In genomic region chr12:17036532-17036931, GRCm38 (mm10) we compare ENCODE assay signal across 29 mouse cellular contexts. TPM values are rescaled to one million over a fixed set of nuclear protein-coding genes. Genes with fewer than 3 reads are reported as not detected.
DNase-seq lines count a peak whose midpoint lies in the region; ATAC-seq and TF ChIP-seq lines count a peak whose summit lies in the region.
"Had no signal": no experiment of that assay in that cellular context is flagged by ENCODE, and none has a peak within 500 bp of the region (broad histone marks: within the 10 kb centered on the region; RNA-seq: fewer than 3 reads in every experiment).

No protein-coding gene starts in this region.

- no peaks in the 10 kb centered on the region for H3K27me3 ChIP-seq in forebrain, postnatal 0 days (ENCODE audit: insufficient read depth, low read length)
- H3K27me3 ChIP-seq in forebrain, embryonic 11.5 days (ENCODE audit: control insufficient read depth, insufficient read depth, low read length) = no peaks in the 10 kb centered on the region
- H3K27me3 ChIP-seq in midbrain, embryonic 11.5 days (ENCODE audit: control insufficient read depth, insufficient read depth, low read length) = no peaks in the 10 kb centered on the region
- no peaks in the 10 kb centered on the region for H3K27me3 ChIP-seq in midbrain, postnatal 0 days (ENCODE audit: insufficient read depth, low read length)
- peaks cover 8% of the 10 kb centered on the region for H3K27me3 ChIP-seq in neural tube, embryonic 15.5 days (replicated peaks)
- H3K27me3 ChIP-seq: embryonic facial prominence, embryonic 15.5 days; forebrain, embryonic 15.5 days; heart, embryonic 12.5 days had no signal

- H3K4me3 ChIP-seq in forebrain, postnatal 0 days (ENCODE audit: low read depth, low read length) = no peak overlapping the region
- no peak overlapping the region for H3K4me3 ChIP-seq in forebrain, embryonic 11.5 days (ENCODE audit: low read depth, low read length)
- no peak overlapping the region for H3K4me3 ChIP-seq in left cerebral cortex, adult 2 months
- H3K4me3 ChIP-seq in midbrain, embryonic 11.5 days (ENCODE audit: low read depth, low read length) = no peak overlapping the region
- H3K4me3 ChIP-seq in midbrain, postnatal 0 days (ENCODE audit: low read depth, low read length) = no peak overlapping the region
- no peak overlapping the region for H3K4me3 ChIP-seq in neural tube, embryonic 15.5 days (replicated peaks)
- H3K4me3 ChIP-seq: embryonic facial prominence, embryonic 10.5 days; embryonic facial prominence, embryonic 15.5 days; forebrain, embryonic 15.5 days; gastrocnemius, adult 2 months; heart, adult 2 months; heart, embryonic 12.5 days; kidney, embryonic 15.5 days; layer of hippocampus, adult 2 months; midbrain, embryonic 12.5 days had no signal

- no peak for TF ChIP-seq CTCF in forebrain, postnatal 0 days (IDR thresholded peaks at IDR 0.05; ENCODE audit: low read depth)
- no peak for TF ChIP-seq CTCF in left cerebral cortex, adult 2 months (IDR thresholded peaks at IDR 0.05)
- no peak for TF ChIP-seq CTCF in midbrain, postnatal 0 days (IDR thresholded peaks at IDR 0.05)

- no peak overlapping the region; the same call in 1 of the 2 replicates for H3K27ac ChIP-seq in forebrain, postnatal 0 days (ENCODE audit: low read depth, low read length)
- H3K27ac ChIP-seq in forebrain, embryonic 11.5 days (ENCODE audit: low read depth, low read length) = no peak overlapping the region
- H3K27ac ChIP-seq in left cerebral cortex, adult 2 months = peak overlapping the region; percentile 50; the same call in 1 of the 2 replicates
- no peak overlapping the region for H3K27ac ChIP-seq in midbrain, embryonic 11.5 days (ENCODE audit: low read depth, low read length)
- H3K27ac ChIP-seq in midbrain, postnatal 0 days (ENCODE audit: low read depth, low read length) = no peak overlapping the region
- H3K27ac ChIP-seq in neural tube, embryonic 15.5 days (replicated peaks) = no peak overlapping the region
- H3K27ac ChIP-seq: embryonic facial prominence, embryonic 10.5 days; embryonic facial prominence, embryonic 15.5 days; forebrain, embryonic 15.5 days; gastrocnemius, adult 2 months; heart, adult 2 months; kidney, embryonic 15.5 days; layer of hippocampus, adult 2 months; midbrain, embryonic 12.5 days had no signal

- H3K4me2 ChIP-seq in forebrain, postnatal 0 days (ENCODE audit: low read depth) = 0 out of 2 replicates have a peak overlapping the region, but pooled peaks have one; percentile 3
- H3K4me2 ChIP-seq in forebrain, embryonic 11.5 days (ENCODE audit: low read depth, low read length, severe bottlenecking) = no peak overlapping the region
- no peak overlapping the region for H3K4me2 ChIP-seq in midbrain, embryonic 11.5 days
- no peak overlapping the region for H3K4me2 ChIP-seq in midbrain, postnatal 0 days (ENCODE audit: low read depth, low read length, poor library complexity, severe bottlenecking)
- peak overlapping the region; percentile 15; the same call in 1 of the 2 replicates for H3K4me2 ChIP-seq in neural tube, embryonic 15.5 days
- H3K4me2 ChIP-seq: embryonic facial prominence, embryonic 15.5 days; forebrain, embryonic 15.5 days; heart, embryonic 12.5 days; kidney, embryonic 15.5 days; liver, embryonic 11.5 days; midbrain, embryonic 12.5 days had no signal

- 53% methylated on average over 9 of the region's 9 CpGs for WGBS in forebrain, postnatal 0 days
- WGBS in forebrain, embryonic 11.5 days = 70% methylated on average over 9 of the region's 9 CpGs
- WGBS in midbrain, embryonic 11.5 days = 68% methylated on average over 9 of the region's 9 CpGs
- 51% methylated on average over 9 of the region's 9 CpGs for WGBS in midbrain, postnatal 0 days
- WGBS in neural tube, embryonic 15.5 days = 41% methylated on average over 9 of the region's 9 CpGs

- H3K4me1 ChIP-seq in forebrain, postnatal 0 days (ENCODE audit: insufficient read depth) = 0 out of 2 replicates have a peak, but pooled peaks cover 4% of the 10 kb centered on the region
- no peaks in the 10 kb centered on the region for H3K4me1 ChIP-seq in forebrain, embryonic 11.5 days (replicated peaks; ENCODE audit: control insufficient read depth, insufficient read depth, low read length)
- H3K4me1 ChIP-seq in midbrain, embryonic 11.5 days (ENCODE audit: control insufficient read depth, insufficient read depth, low read length) = no peaks in the 10 kb centered on the region
- peaks cover 4% of the 10 kb centered on the region for H3K4me1 ChIP-seq in midbrain, postnatal 0 days (ENCODE audit: insufficient read depth, low read length)
- H3K4me1 ChIP-seq in neural tube, embryonic 15.5 days = peaks cover 20% of the 10 kb centered on the region
- H3K4me1 ChIP-seq: embryonic facial prominence, embryonic 10.5 days; heart, embryonic 12.5 days; kidney, embryonic 15.5 days had no signal

- H3K9me3 ChIP-seq in forebrain, postnatal 0 days (ENCODE audit: low read length) = no peaks in the 10 kb centered on the region
- no peaks in the 10 kb centered on the region for H3K9me3 ChIP-seq in forebrain, embryonic 11.5 days (ENCODE audit: control insufficient read depth, low read length)
- H3K9me3 ChIP-seq in midbrain, embryonic 11.5 days (ENCODE audit: control insufficient read depth, low read length) = no peaks in the 10 kb centered on the region
- no peaks in the 10 kb centered on the region for H3K9me3 ChIP-seq in midbrain, postnatal 0 days (ENCODE audit: low read length)
- no peaks in the 10 kb centered on the region for H3K9me3 ChIP-seq in neural tube, embryonic 15.5 days (replicated peaks)
- H3K9me3 ChIP-seq: embryonic facial prominence, embryonic 10.5 days; embryonic facial prominence, embryonic 15.5 days; forebrain, embryonic 15.5 days; G1E; heart, embryonic 12.5 days; kidney, embryonic 15.5 days; midbrain, embryonic 12.5 days had no signal

- no peaks in the 10 kb centered on the region for H3K36me3 ChIP-seq in forebrain, postnatal 0 days (ENCODE audit: insufficient read depth)
- H3K36me3 ChIP-seq in forebrain, embryonic 11.5 days (ENCODE audit: control insufficient read depth, insufficient read depth, low read length) = no peaks in the 10 kb centered on the region
- no peaks in the 10 kb centered on the region for H3K36me3 ChIP-seq in midbrain, embryonic 11.5 days (ENCODE audit: control insufficient read depth, insufficient read depth, low read length)
- H3K36me3 ChIP-seq in midbrain, postnatal 0 days (ENCODE audit: insufficient read depth, low read length) = no peaks in the 10 kb centered on the region
- H3K36me3 ChIP-seq in neural tube, embryonic 15.5 days = no peaks in the 10 kb centered on the region
- H3K36me3 ChIP-seq: embryonic facial prominence, embryonic 10.5 days; embryonic facial prominence, embryonic 15.5 days; forebrain, embryonic 15.5 days; G1E; heart, embryonic 12.5 days; kidney, embryonic 15.5 days; midbrain, embryonic 12.5 days had no signal

- H3K9ac ChIP-seq in forebrain, postnatal 0 days = no peak overlapping the region
- H3K9ac ChIP-seq in forebrain, embryonic 11.5 days (ENCODE audit: low read length) = no peak overlapping the region
- H3K9ac ChIP-seq in midbrain, embryonic 11.5 days (ENCODE audit: low read length) = no peak overlapping the region
- no peak overlapping the region for H3K9ac ChIP-seq in midbrain, postnatal 0 days (replicated peaks; ENCODE audit: low read length, poor library complexity, severe bottlenecking)
- no peak overlapping the region for H3K9ac ChIP-seq in neural tube, embryonic 15.5 days (replicated peaks)
- H3K9ac ChIP-seq: embryonic facial prominence, embryonic 15.5 days; forebrain, embryonic 15.5 days; heart, embryonic 12.5 days; kidney, embryonic 15.5 days; midbrain, embryonic 12.5 days had no signal

- DNase-seq in forebrain, postnatal 0 days = no peak
- DNase-seq in forebrain, embryonic 11.5 days (ENCODE audit: low spot score) = no peak
- no peak for DNase-seq in left cerebral cortex, adult 2 months (ENCODE audit: extremely low spot score in 1 of 2, low spot score in 2 of 2)
- no peak for DNase-seq in left cerebral cortex, postnatal 4 days
- peak; percentile 75 for DNase-seq in midbrain, embryonic 11.5 days (ENCODE audit: low spot score, missing footprints)
- no peak for DNase-seq in midbrain, postnatal 0 days (ENCODE audit: low spot score)
- DNase-seq: adrenal gland, adult 8-10 months; cerebellum, adult 8-10 months; cerebellum, postnatal 25 days; gastrocnemius, adult 2 months; heart, adult 2 months; heart, postnatal 4 days; kidney, adult 18-20 months; kidney, postnatal 25 days; lung, postnatal 10 days; thymus, adult 2 months; thymus, postnatal 36 days had no signal

- ATAC-seq in forebrain, postnatal 0 days = no peak
- ATAC-seq in forebrain, embryonic 11.5 days (replicated peaks; ENCODE audit: low FRiP score) = no peak
- no peak for ATAC-seq in midbrain, embryonic 11.5 days (ENCODE audit: low FRiP score)
- ATAC-seq in midbrain, postnatal 0 days (ENCODE audit: low FRiP score) = no peak
- ATAC-seq in neural tube, embryonic 15.5 days (ENCODE audit: low FRiP score) = no peak; the same call in 1 of the 2 replicates
- ATAC-seq: forebrain, embryonic 15.5 days had no signal

- intact Hi-C loops in left cerebral cortex, adult 2 months (cut with DNase I) = loop anchor here (5.0 kb wide), 1 partner anchor 51 kb away; no protein-coding TSS in a partner anchor
- intact Hi-C loops in left cerebral cortex, postnatal 4 days (cut with DNase I) = no loop called here

RNA-seq across cellular contexts. Expression of gene 2410004P03Rik, which starts 25.0 kb away (rescaled TPM):
- total RNA-seq in forebrain, postnatal 0 days (2014; rRNA removed) = 8.5 and 9.2 TPM in 2 replicates
- 8.5 and 9.4 TPM in 2 replicates for polyA plus RNA-seq in forebrain, postnatal 0 days (2015; fragmentation: Nextera tagmentation; extraction: Ambion mirVana)
- 0.32 and 0.47 TPM in 2 replicates for polyA plus RNA-seq in forebrain, embryonic 11.5 days (2014; fragmentation: Nextera tagmentation; extraction: Ambion mirVana)
- 1 to 10 TPM in 1 of 2 experiments, under 1 TPM in 1; 0.57 to 1.1 TPM for total RNA-seq in left cerebral cortex, adult 2 months (2021)
- 1 to 10 TPM; 1.2 to 2.4 TPM for total RNA-seq in left cerebral cortex, postnatal 4 days (2021)
- 0.57 and 1.0 TPM in 2 replicates for polyA plus RNA-seq in midbrain, embryonic 11.5 days (2014; fragmentation: Nextera tagmentation; extraction: Ambion mirVana)
- total RNA-seq in midbrain, postnatal 0 days (2014; rRNA removed) = 7.3 and 10.1 TPM in 2 replicates
- polyA plus RNA-seq in midbrain, postnatal 0 days (2015; fragmentation: Nextera tagmentation; extraction: Ambion mirVana) = 7.1 and 10.6 TPM in 2 replicates
- polyA plus RNA-seq in neural tube, embryonic 15.5 days (2015; fragmentation: Nextera tagmentation; extraction: Ambion mirVana) = 5.0 and 5.5 TPM in 2 replicates
- total RNA-seq: adrenal gland, adult 8-10 months; adrenal gland, postnatal 4 days; gastrocnemius, adult 2 months had no signal
- polyA plus RNA-seq: G1E; liver, embryonic 16.5 days had no signal

RNA-seq across cellular contexts. Expression of gene Pqlc3, which starts 36.3 kb away (rescaled TPM):
- total RNA-seq in forebrain, postnatal 0 days (2014; rRNA removed) = 0.46 and 0.86 TPM in 2 replicates
- polyA plus RNA-seq in forebrain, postnatal 0 days (2015; fragmentation: Nextera tagmentation; extraction: Ambion mirVana) = 1.5 and 2.0 TPM in 2 replicates
- 3.5 and 4.8 TPM in 2 replicates for polyA plus RNA-seq in forebrain, embryonic 11.5 days (2014; fragmentation: Nextera tagmentation; extraction: Ambion mirVana)
- total RNA-seq in left cerebral cortex, adult 2 months (2021) = 1 to 10 TPM; 1.2 to 1.3 TPM
- 1 to 10 TPM in 1 of 2 experiments, under 1 TPM in 1; 0.68 to 1.1 TPM for total RNA-seq in left cerebral cortex, postnatal 4 days (2021)
- 3.0 and 3.1 TPM in 2 replicates for polyA plus RNA-seq in midbrain, embryonic 11.5 days (2014; fragmentation: Nextera tagmentation; extraction: Ambion mirVana)
- 0.93 and 1.3 TPM in 2 replicates for total RNA-seq in midbrain, postnatal 0 days (2014; rRNA removed)
- 1.6 and 2.0 TPM in 2 replicates for polyA plus RNA-seq in midbrain, postnatal 0 days (2015; fragmentation: Nextera tagmentation; extraction: Ambion mirVana)
- polyA plus RNA-seq in neural tube, embryonic 15.5 days (2015; fragmentation: Nextera tagmentation; extraction: Ambion mirVana) = 2.0 and 6.8 TPM in 2 replicates

Comparison
In these comparisons a context has a peak if more than half of its experiments do, and no peak if none do; other contexts are left out.
1. H3K4me2 ChIP-seq: peak in forebrain, postnatal 0 days (single experiment) and neural tube, embryonic 15.5 days (single experiment); none in forebrain, embryonic 11.5 days (single experiment), midbrain, embryonic 11.5 days (single experiment) and midbrain, postnatal 0 days (single experiment).